Mouse (Mus musculus): ENCODE results near the gene Mad2l1bp. TPM values are rescaled to one million over a fixed set of nuclear protein-coding genes. Genes with fewer than 3 reads are reported as not detected.

Mad2l1bp gene
- polyA plus RNA-seq (2014; fragmentation: Nextera tagmentation; extraction: Ambion mirVana): 32.2 and 34.4 TPM in 2 replicates

DNA sequence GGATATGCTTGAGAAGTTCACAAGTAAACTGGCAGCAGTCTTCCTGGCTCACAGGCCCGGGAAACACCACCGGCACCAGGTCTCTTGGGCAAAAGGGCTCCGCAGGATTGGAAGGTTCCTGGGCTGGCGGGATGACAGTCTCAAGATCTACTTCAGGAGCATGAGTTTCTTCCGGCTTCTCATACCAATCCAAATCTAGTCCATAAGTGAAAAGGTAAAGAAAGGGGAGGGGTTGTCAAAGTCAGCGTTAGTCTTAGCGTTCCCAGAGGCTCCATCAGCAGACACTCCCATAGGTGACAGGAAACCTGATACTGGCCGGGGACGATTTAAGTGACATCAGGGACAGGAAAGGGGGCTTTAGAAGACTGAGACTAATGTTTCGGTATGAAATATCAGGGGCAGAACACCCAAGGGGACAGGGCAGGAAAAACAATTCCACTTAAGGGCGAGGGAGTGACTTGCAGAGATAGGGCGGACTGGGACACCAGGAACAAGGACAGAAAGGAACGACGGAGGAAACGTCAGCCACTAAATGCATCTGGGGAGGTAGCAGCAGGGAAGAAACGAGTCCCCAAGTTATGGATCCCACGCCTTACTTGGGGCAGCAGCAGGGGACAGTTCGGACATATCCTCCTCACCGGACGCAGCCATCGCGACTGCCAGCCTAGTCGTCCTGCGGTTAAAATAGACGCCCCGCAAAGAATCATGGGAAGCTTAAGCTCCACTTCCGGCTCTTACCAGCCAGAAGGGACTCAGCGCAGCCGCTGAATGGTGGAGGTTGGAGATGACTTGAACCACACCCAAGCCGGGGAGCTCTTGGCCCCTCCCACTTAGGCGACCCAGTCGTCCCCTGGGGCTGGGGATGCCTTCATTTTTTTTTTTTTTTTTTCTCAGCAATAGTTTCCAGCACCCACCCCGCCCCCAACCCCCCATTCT, at the start of gene Mad2l1bp:
Gene Mad2l1bp (minus strand): TSS at position 707 of the 936 bp plus-strand sequence.
- H3K4me2 ChIP-seq (ENCODE audit: low read length): peak within 1 kb of the TSS; percentile 94
- peaks cover 18% of the 10 kb centered on the region for H3K36me3 ChIP-seq (ENCODE audit: control insufficient read depth, insufficient read depth, low read length)
- H3K9me3 ChIP-seq (ENCODE audit: control insufficient read depth, low read length): no peaks in the 10 kb centered on the region
- no peaks in the 10 kb centered on the region for H3K27me3 ChIP-seq (replicated peaks; ENCODE audit: control insufficient read depth, insufficient read depth, low read length)
- ATAC-seq (replicated peaks; ENCODE audit: low FRiP score, low TSS enrichment, low read depth) (peak; percentile 91), DNase-seq (ENCODE audit: low spot score) (peak; percentile 84)
- peak within 1 kb of the TSS; percentile 80 for H3K4me3 ChIP-seq (ENCODE audit: low read depth, low read length)
- H3K27ac ChIP-seq (ENCODE audit: low read depth): peak within 1 kb of the TSS; percentile 69; the same call in 1 of the 2 replicates
- peak within 1 kb of the TSS; percentile 67 for H3K9ac ChIP-seq (ENCODE audit: low read length)
- 5% methylated on average over 33 of the region's 33 CpGs for WGBS
- H3K4me1 ChIP-seq (replicated peaks; ENCODE audit: control insufficient read depth, insufficient read depth, low read length): peaks cover 7% of the 10 kb centered on the region

DNA sequence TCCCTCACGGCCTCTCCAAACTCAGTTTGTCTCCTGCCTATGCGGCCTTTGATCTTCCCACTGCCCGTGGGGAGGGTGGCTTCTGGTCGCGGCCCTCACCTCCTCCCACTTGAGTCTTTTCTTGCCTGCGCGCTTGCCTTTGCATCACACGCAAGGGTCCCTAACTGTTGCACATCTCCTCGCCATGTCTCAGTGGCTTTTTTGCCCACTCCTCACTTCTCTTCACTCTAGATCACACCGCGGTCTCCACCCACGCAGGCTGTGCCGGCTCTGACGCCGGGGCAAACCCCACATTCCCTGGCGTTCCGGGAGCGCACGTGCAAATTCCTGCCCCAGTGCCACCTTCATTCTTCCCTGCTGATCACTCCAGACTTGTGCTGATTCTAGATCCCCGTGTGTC, 49.7 kb upstream of the Mad2l1bp start:
- Histone ChIP-seq H3K36me3 (ENCODE audit: control insufficient read depth, insufficient read depth, low read length) (peaks cover 42% of the 10 kb centered on the region), H3K4me1 (replicated peaks; ENCODE audit: control insufficient read depth, insufficient read depth, low read length) (peaks cover 22% of the 10 kb centered on the region), H3K9me3 (ENCODE audit: control insufficient read depth, low read length) (no peaks in the 10 kb centered on the region), H3K4me3 (ENCODE audit: low read depth, low read length) (peak overlapping the region; percentile 98), H3K4me2 (ENCODE audit: low read length) (peak overlapping the region; percentile 97), H3K9ac (ENCODE audit: low read length) (peak overlapping the region; percentile 58), H3K27ac (ENCODE audit: low read depth) (peak overlapping the region; percentile 39), H3K27me3 (replicated peaks; ENCODE audit: control insufficient read depth, insufficient read depth, low read length) (no peaks in the 10 kb centered on the region)
- under 1% methylated on average over 20 of the region's 20 CpGs for WGBS
- ATAC-seq (replicated peaks; ENCODE audit: low FRiP score, low TSS enrichment, low read depth) (peak; percentile 47), DNase-seq (ENCODE audit: low spot score) (no peak)

DNA sequence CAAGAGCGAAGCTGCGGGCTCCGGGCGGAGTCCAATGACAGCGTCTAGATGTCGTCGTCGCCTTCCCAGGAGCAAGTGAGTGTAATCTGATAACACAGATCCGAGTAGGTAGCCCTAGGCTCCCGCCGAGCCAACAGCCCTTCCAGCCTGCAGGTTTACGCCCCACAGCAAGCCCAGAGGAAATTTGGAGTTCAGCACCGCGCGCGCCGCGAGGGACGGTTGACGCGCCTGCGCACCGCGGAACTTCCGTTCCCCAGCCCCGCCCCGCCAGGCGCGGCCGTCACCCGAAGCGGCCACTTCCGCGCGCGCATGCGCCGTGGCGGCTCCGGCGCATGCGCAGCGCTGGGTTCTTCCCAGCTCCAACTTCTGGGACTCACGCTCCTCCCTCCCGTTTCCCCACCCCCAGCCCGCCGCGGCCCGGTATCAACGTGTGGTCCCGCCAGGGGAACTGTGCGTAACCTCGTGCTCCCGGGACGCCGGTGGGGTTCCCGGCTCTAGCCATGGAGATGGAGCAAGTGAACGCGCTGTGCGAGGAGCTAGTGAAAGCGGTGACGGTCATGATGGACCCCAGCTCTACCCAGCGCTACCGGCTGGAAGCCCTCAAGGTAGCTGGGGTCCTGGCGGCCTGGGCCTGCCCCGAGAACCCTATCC, 49.2 kb upstream of the Mad2l1bp start, which contains the start of the genes Polh and Xpo5:
Gene Polh (minus strand): TSS at position 225 of the 651 bp plus-strand sequence.
Gene Xpo5 (plus strand): TSS at position 362 of the 651 bp plus-strand sequence.
- H3K4me2 ChIP-seq (ENCODE audit: low read length): peak within 1 kb of the TSS; percentile 97
- peak within 1 kb of the TSS; percentile 73 for H3K9ac ChIP-seq (ENCODE audit: low read length)
- H3K27me3 ChIP-seq (replicated peaks; ENCODE audit: control insufficient read depth, insufficient read depth, low read length): no peaks in the 10 kb centered on the region
- under 1% methylated on average over 66 of the region's 66 CpGs for WGBS
- peak within 1 kb of the TSS; percentile 98 for H3K4me3 ChIP-seq (ENCODE audit: low read depth, low read length)
- DNase-seq (ENCODE audit: low spot score): peak; percentile 94
- H3K4me1 ChIP-seq (replicated peaks; ENCODE audit: control insufficient read depth, insufficient read depth, low read length): peaks cover 22% of the 10 kb centered on the region
- ATAC-seq (replicated peaks; ENCODE audit: low FRiP score, low TSS enrichment, low read depth): peak; percentile 93
- H3K36me3 ChIP-seq (ENCODE audit: control insufficient read depth, insufficient read depth, low read length): peaks cover 42% of the 10 kb centered on the region
- no peaks in the 10 kb centered on the region for H3K9me3 ChIP-seq (ENCODE audit: control insufficient read depth, low read length)
- peak within 1 kb of the TSS; percentile 71 for H3K27ac ChIP-seq (ENCODE audit: low read depth)

DNA sequence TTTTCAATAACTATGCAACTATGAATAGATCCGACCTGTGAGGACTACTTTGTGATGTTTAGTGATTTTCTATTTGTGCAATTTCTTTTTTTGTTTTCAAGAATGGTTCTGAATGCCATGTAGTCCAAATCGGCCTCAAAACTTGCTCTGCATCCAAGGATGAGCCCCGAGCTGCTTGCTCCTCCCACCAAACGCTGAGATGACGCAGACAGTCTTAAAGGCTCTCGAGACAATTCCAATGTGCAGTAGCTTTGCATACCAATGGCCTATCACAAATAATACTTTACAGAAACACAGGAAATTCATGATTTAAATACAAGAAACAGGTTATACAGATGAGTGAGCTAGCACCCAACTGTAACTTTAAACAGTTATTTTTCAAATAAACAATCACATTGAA, 47.8 kb upstream of the Mad2l1bp start:
- H3K27me3 ChIP-seq (replicated peaks; ENCODE audit: control insufficient read depth, insufficient read depth, low read length): no peaks in the 10 kb centered on the region
- no peak for ATAC-seq (replicated peaks; ENCODE audit: low FRiP score, low TSS enrichment, low read depth)

DNA sequence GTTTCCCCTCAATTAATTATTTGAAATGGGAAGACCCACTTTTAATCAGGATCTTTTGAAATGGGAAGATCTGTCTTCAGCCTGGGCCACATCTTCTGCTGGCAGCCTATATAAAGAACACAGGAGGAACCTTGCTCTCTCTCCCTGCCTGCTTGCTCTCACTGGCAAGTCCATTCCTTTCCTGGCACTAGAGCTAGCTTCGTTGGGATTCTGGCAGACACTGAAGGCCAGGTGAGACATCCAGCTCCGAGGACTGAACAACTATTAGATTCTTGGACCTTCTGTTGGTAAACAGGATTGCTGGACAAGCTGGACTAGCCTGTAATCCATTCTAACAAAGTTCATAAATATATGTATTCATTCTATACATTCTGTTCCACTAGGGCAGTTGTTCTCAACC, 35.5 kb upstream of the Mad2l1bp start:
- WGBS: 91% methylated on average over 2 of the region's 2 CpGs
- Histone ChIP-seq H3K4me1 (replicated peaks; ENCODE audit: control insufficient read depth, insufficient read depth, low read length) (no peaks in the 10 kb centered on the region), H3K9ac (ENCODE audit: low read length) (no peak overlapping the region), H3K27me3 (replicated peaks; ENCODE audit: control insufficient read depth, insufficient read depth, low read length) (no peaks in the 10 kb centered on the region), H3K4me3 (ENCODE audit: low read depth, low read length) (no peak overlapping the region), H3K36me3 (ENCODE audit: control insufficient read depth, insufficient read depth, low read length) (peaks cover 80% of the 10 kb centered on the region), H3K9me3 (ENCODE audit: control insufficient read depth, low read length) (no peaks in the 10 kb centered on the region), H3K4me2 (ENCODE audit: low read length) (no peak overlapping the region), H3K27ac (ENCODE audit: low read depth) (no peak overlapping the region)
- DNase-seq (ENCODE audit: low spot score): no peak
- ATAC-seq (replicated peaks; ENCODE audit: low FRiP score, low TSS enrichment, low read depth): no peak

More for the DNA sequence above, 47.8 kb upstream of the Mad2l1bp start:
- Histone ChIP-seq H3K27ac (ENCODE audit: low read depth) (no peak overlapping the region), H3K36me3 (ENCODE audit: control insufficient read depth, insufficient read depth, low read length) (peaks cover 42% of the 10 kb centered on the region), H3K4me2 (ENCODE audit: low read length) (peak overlapping the region; percentile 87), H3K9me3 (ENCODE audit: control insufficient read depth, low read length) (no peaks in the 10 kb centered on the region), H3K4me1 (replicated peaks; ENCODE audit: control insufficient read depth, insufficient read depth, low read length) (peaks cover 22% of the 10 kb centered on the region), H3K4me3 (ENCODE audit: low read depth, low read length) (peak overlapping the region; percentile 98), H3K9ac (ENCODE audit: low read length) (peak overlapping the region; percentile 73)
- DNase-seq (ENCODE audit: low spot score): no peak
- 50% methylated on average over 6 of the region's 6 CpGs for WGBS

DNA sequence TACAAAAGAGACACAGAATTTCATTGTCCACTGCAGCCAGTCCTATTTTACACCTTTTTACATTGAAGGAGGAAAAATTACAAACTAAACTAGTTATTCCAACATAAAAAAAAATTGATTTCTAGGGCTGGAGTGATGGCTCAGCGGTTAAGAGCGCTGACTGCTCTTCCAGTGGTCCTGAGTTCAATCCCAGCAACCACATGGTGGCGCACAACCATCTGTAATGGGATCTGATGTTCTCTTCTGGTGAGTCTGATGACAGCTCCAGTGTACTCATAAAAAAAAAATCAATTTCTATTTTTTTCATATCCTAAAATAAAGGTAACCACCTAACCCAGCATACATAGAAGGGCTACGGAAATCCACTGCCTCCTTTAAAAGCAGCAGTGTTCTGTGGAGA, 28.9 kb upstream of the Mad2l1bp start:
- Histone ChIP-seq H3K9ac (ENCODE audit: low read length) (no peak overlapping the region), H3K9me3 (ENCODE audit: control insufficient read depth, low read length) (no peaks in the 10 kb centered on the region), H3K27me3 (replicated peaks; ENCODE audit: control insufficient read depth, insufficient read depth, low read length) (no peaks in the 10 kb centered on the region), H3K27ac (ENCODE audit: low read depth) (no peak overlapping the region), H3K36me3 (ENCODE audit: control insufficient read depth, insufficient read depth, low read length) (peaks cover 87% of the 10 kb centered on the region), H3K4me2 (ENCODE audit: low read length) (no peak overlapping the region), H3K4me1 (replicated peaks; ENCODE audit: control insufficient read depth, insufficient read depth, low read length) (no peaks in the 10 kb centered on the region), H3K4me3 (ENCODE audit: low read depth, low read length) (no peak overlapping the region)
- no peak for DNase-seq (ENCODE audit: low spot score)
- WGBS: 88% methylated on average over 4 of the region's 4 CpGs
- no peak for ATAC-seq (replicated peaks; ENCODE audit: low FRiP score, low TSS enrichment, low read depth)

DNA sequence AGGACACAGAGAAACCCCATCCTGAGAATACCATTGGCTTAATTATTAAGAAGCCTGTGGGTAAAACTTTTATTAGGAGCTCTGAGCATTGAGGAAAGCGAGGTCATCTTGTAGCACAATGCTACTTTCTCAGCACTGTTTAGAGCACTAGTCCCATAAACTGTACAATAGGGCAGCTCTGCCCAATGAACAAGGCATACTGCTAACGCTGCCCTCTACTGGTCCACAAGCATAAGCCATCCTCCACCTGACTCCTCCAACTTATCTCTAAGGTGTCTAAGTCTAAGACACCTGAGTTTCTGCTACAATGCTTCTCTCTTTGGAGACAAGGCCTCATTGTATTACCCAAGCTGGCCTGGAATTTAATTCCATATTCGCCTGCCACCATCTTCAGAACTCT, 17.2 kb upstream of the Mad2l1bp start:
- ATAC-seq (replicated peaks; ENCODE audit: low FRiP score, low TSS enrichment, low read depth): no peak
- peaks cover 87% of the 10 kb centered on the region for H3K36me3 ChIP-seq (ENCODE audit: control insufficient read depth, insufficient read depth, low read length)
- no peaks in the 10 kb centered on the region for H3K4me1 ChIP-seq (replicated peaks; ENCODE audit: control insufficient read depth, insufficient read depth, low read length)
- no peaks in the 10 kb centered on the region for H3K9me3 ChIP-seq (ENCODE audit: control insufficient read depth, low read length)
- DNase-seq (ENCODE audit: low spot score): no peak
- no peak overlapping the region for H3K4me2 ChIP-seq (ENCODE audit: low read length)
- H3K27me3 ChIP-seq (replicated peaks; ENCODE audit: control insufficient read depth, insufficient read depth, low read length): no peaks in the 10 kb centered on the region
- H3K9ac ChIP-seq (ENCODE audit: low read length): no peak overlapping the region
- 83% methylated on average over 3 of the region's 3 CpGs for WGBS
- no peak overlapping the region for H3K27ac ChIP-seq (ENCODE audit: low read depth)
- H3K4me3 ChIP-seq (ENCODE audit: low read depth, low read length): no peak overlapping the region

DNA sequence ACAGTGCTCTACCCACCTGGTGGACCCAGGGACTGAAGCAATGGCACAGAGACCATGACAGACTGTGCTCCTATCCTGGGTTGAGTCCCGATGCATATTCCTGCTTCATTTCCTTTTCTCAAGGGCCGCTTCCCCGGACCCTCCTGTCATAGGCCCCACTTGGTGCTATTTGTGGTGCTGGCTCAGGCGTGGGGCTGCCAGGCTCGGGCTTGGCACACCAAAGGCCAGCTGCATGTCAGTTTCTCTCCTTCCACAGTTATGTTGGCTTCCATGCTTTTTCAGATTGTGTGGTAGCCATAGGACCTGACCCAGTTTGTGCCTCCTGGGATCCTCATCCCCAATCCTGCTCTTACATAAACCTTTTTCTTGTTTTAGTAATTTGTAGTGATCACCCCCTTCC, 15.4 kb upstream of the Mad2l1bp start:
- H3K36me3 ChIP-seq (ENCODE audit: control insufficient read depth, insufficient read depth, low read length): peaks cover 93% of the 10 kb centered on the region
- DNase-seq (ENCODE audit: low spot score): no peak
- H3K4me3 ChIP-seq (ENCODE audit: low read depth, low read length): no peak overlapping the region
- H3K4me2 ChIP-seq (ENCODE audit: low read length): no peak overlapping the region
- H3K4me1 ChIP-seq (replicated peaks; ENCODE audit: control insufficient read depth, insufficient read depth, low read length): no peaks in the 10 kb centered on the region
- H3K9me3 ChIP-seq (ENCODE audit: control insufficient read depth, low read length): no peaks in the 10 kb centered on the region
- WGBS: 95% methylated on average over 5 of the region's 5 CpGs
- no peak overlapping the region for H3K9ac ChIP-seq (ENCODE audit: low read length)
- H3K27ac ChIP-seq (ENCODE audit: low read depth): no peak overlapping the region
- no peaks in the 10 kb centered on the region for H3K27me3 ChIP-seq (replicated peaks; ENCODE audit: control insufficient read depth, insufficient read depth, low read length)
- no peak for ATAC-seq (replicated peaks; ENCODE audit: low FRiP score, low TSS enrichment, low read depth)

Measured in intestine, embryonic 14.5 days (tissue).